Mouse (Mus musculus): ENCODE results near the gene Myl7. TPM values are rescaled to one million over a fixed set of nuclear protein-coding genes. Genes with fewer than 3 reads are reported as not detected.

The Myl7 gene
- polyA plus RNA-seq, 1 experiment from 2014 or later, result 6,952 TPM

GRCm38 (mm10) chr11:5877921-5878526, 20.6 kb downstream of the Myl7 start, which contains the start of gene Pold2:
Gene Pold2 (minus strand): TSS chr11:5878292.
- Histone ChIP-seq H3K27ac (peak within 1 kb of the TSS; percentile 90), H3K36me3 (peaks cover 38% of the 10 kb centered on the region), H3K27me3 (ENCODE audit: insufficient read depth, poor library complexity, severe bottlenecking) (no peaks in the 10 kb centered on the region), H3K4me1 (peaks cover 36% of the 10 kb centered on the region), H3K9me3 (no peaks in the 10 kb centered on the region), H3K4me3 (peak within 1 kb of the TSS; percentile 73)
- DNase-seq (ENCODE audit: low spot score), result peak; percentile 100
- under 1% methylated on average over 52 of the region's 52 CpGs for WGBS

- WGBS, result 8% methylated on average over 5 of the region's 5 CpGs
- DNase-seq (ENCODE audit: low spot score), result no peak
- no peaks in the 10 kb centered on the region for H3K27me3 ChIP-seq (ENCODE audit: insufficient read depth, poor library complexity, severe bottlenecking)
- H3K9me3 ChIP-seq, result no peaks in the 10 kb centered on the region
- H3K36me3 ChIP-seq, result peaks cover 44% of the 10 kb centered on the region
- H3K4me1 ChIP-seq, result peaks cover 31% of the 10 kb centered on the region
- peak overlapping the region; percentile 90 for H3K27ac ChIP-seq
- peak overlapping the region; percentile 73 for H3K4me3 ChIP-seq
These were observed 21.2 kb downstream of the Myl7 start for GRCm38 (mm10) chr11:5877421-5877820.

- Histone ChIP-seq H3K27ac (no peak overlapping the region), H3K4me3 (no peak overlapping the region), H3K9me3 (no peaks in the 10 kb centered on the region), H3K27me3 (ENCODE audit: insufficient read depth, poor library complexity, severe bottlenecking) (no peaks in the 10 kb centered on the region), H3K36me3 (peaks cover 86% of the 10 kb centered on the region), H3K4me1 (peaks cover 21% of the 10 kb centered on the region)
- 90% methylated on average over 9 of the region's 9 CpGs for WGBS
- DNase-seq (ENCODE audit: low spot score), result no peak
These were observed 25.4 kb downstream of the Myl7 start for GRCm38 (mm10) chr11:5873192-5873591.

GRCm38 (mm10) chr11:5872707-5873106, 25.9 kb downstream of the Myl7 start:
- WGBS, result 90% methylated on average over 11 of the region's 11 CpGs
- Histone ChIP-seq H3K36me3 (peaks cover 91% of the 10 kb centered on the region), H3K4me3 (no peak overlapping the region), H3K27me3 (ENCODE audit: insufficient read depth, poor library complexity, severe bottlenecking) (no peaks in the 10 kb centered on the region), H3K9me3 (no peaks in the 10 kb centered on the region), H3K4me1 (peaks cover 19% of the 10 kb centered on the region), H3K27ac (no peak overlapping the region)
- no peak for DNase-seq (ENCODE audit: low spot score)

GRCm38 (mm10) chr11:5870069-5870468, 28.5 kb downstream of the Myl7 start:
- WGBS, result 87% methylated on average over 16 of the region's 16 CpGs
- Histone ChIP-seq H3K36me3 (peaks cover 89% of the 10 kb centered on the region), H3K27ac (no peak overlapping the region), H3K4me3 (no peak overlapping the region; the same call in 1 of the 2 replicates), H3K27me3 (ENCODE audit: insufficient read depth, poor library complexity, severe bottlenecking) (no peaks in the 10 kb centered on the region), H3K9me3 (no peaks in the 10 kb centered on the region), H3K4me1 (peaks cover 10% of the 10 kb centered on the region; the same call in 1 of the 2 replicates)
- DNase-seq (ENCODE audit: low spot score), result no peak

- Histone ChIP-seq H3K27ac (no peak overlapping the region), H3K27me3 (ENCODE audit: insufficient read depth, poor library complexity, severe bottlenecking) (no peaks in the 10 kb centered on the region), H3K4me3 (no peak overlapping the region), H3K4me1 (peaks cover 10% of the 10 kb centered on the region; the same call in 1 of the 2 replicates), H3K9me3 (no peaks in the 10 kb centered on the region), H3K36me3 (peaks cover 89% of the 10 kb centered on the region)
- no peak for DNase-seq (ENCODE audit: low spot score)
- 93% methylated on average over 16 of the region's 16 CpGs for WGBS
These were observed 29.3 kb downstream of the Myl7 start for GRCm38 (mm10) chr11:5869331-5869730.

GRCm38 (mm10) chr11:5868324-5868723, 30.3 kb downstream of the Myl7 start:
- no peak overlapping the region for H3K4me3 ChIP-seq
- no peak overlapping the region for H3K27ac ChIP-seq
- H3K4me1 ChIP-seq, result peaks cover 12% of the 10 kb centered on the region
- peaks cover 87% of the 10 kb centered on the region for H3K36me3 ChIP-seq
- DNase-seq (ENCODE audit: low spot score), result no peak
- H3K27me3 ChIP-seq (ENCODE audit: insufficient read depth, poor library complexity, severe bottlenecking), result peaks cover 9% of the 10 kb centered on the region; the same call in 1 of the 2 replicates
- H3K9me3 ChIP-seq, result no peaks in the 10 kb centered on the region
- whole genome bisulfite sequencing, result 92% methylated on average over 12 of the region's 12 CpGs

GRCm38 (mm10) chr11:5867196-5867595, 31.4 kb downstream of the Myl7 start:
- peaks cover 12% of the 10 kb centered on the region for H3K27me3 ChIP-seq (ENCODE audit: insufficient read depth, poor library complexity, severe bottlenecking)
- no peak for DNase-seq (ENCODE audit: low spot score)
- H3K36me3 ChIP-seq, result peaks cover 76% of the 10 kb centered on the region
- no peaks in the 10 kb centered on the region for H3K9me3 ChIP-seq
- peaks cover 23% of the 10 kb centered on the region for H3K4me1 ChIP-seq
- WGBS, result 85% methylated on average over 2 of the region's 2 CpGs
- no peak overlapping the region for H3K4me3 ChIP-seq
- H3K27ac ChIP-seq, result no peak overlapping the region

GRCm38 (mm10) chr11:5862394-5863105, 36.0 kb downstream of the Myl7 start:
- peaks cover 29% of the 10 kb centered on the region for H3K36me3 ChIP-seq
- WGBS, result 15% methylated on average over 15 of the region's 15 CpGs
- peaks cover 41% of the 10 kb centered on the region for H3K27me3 ChIP-seq (ENCODE audit: insufficient read depth, poor library complexity, severe bottlenecking)
- H3K27ac ChIP-seq, result peak overlapping the region; percentile 89
- peak overlapping the region; percentile 69 for H3K4me3 ChIP-seq
- peaks cover 39% of the 10 kb centered on the region for H3K4me1 ChIP-seq
- DNase-seq (ENCODE audit: low spot score), result no peak
- H3K9me3 ChIP-seq, result no peaks in the 10 kb centered on the region

- peak within 1 kb of the TSS; percentile 69 for H3K4me3 ChIP-seq
- H3K9me3 ChIP-seq, result no peaks in the 10 kb centered on the region
- H3K4me1 ChIP-seq, result peaks cover 36% of the 10 kb centered on the region
- peaks cover 27% of the 10 kb centered on the region for H3K36me3 ChIP-seq
- H3K27ac ChIP-seq, result peak within 1 kb of the TSS; percentile 89
- peaks cover 41% of the 10 kb centered on the region for H3K27me3 ChIP-seq (ENCODE audit: insufficient read depth, poor library complexity, severe bottlenecking)
- no peak for DNase-seq (ENCODE audit: low spot score)
- under 1% methylated on average over 59 of the region's 59 CpGs for WGBS
These were observed 36.7 kb downstream of the Myl7 start, which contains the start of gene Aebp1 for GRCm38 (mm10) chr11:5861678-5862393. Gene Aebp1 (plus strand): TSS chr11:5861947.

- peaks cover 41% of the 10 kb centered on the region for H3K4me1 ChIP-seq
- no peak for DNase-seq (ENCODE audit: low spot score)
- H3K27me3 ChIP-seq (ENCODE audit: insufficient read depth, poor library complexity, severe bottlenecking), result peaks cover 41% of the 10 kb centered on the region
- WGBS, result 53% methylated on average over 6 of the region's 6 CpGs
- H3K36me3 ChIP-seq, result peaks cover 21% of the 10 kb centered on the region
- H3K27ac ChIP-seq, result no peak overlapping the region
- H3K9me3 ChIP-seq, result no peaks in the 10 kb centered on the region
- no peak overlapping the region for H3K4me3 ChIP-seq
These were observed 37.9 kb downstream of the Myl7 start for GRCm38 (mm10) chr11:5860639-5861038.

GRCm38 (mm10) chr11:5859883-5860550, 38.6 kb downstream of the Myl7 start:
- H3K4me3 ChIP-seq, result no peak overlapping the region
- H3K4me1 ChIP-seq, result peaks cover 41% of the 10 kb centered on the region
- no peak for DNase-seq (ENCODE audit: low spot score)
- H3K27ac ChIP-seq, result no peak overlapping the region
- no peaks in the 10 kb centered on the region for H3K9me3 ChIP-seq
- H3K27me3 ChIP-seq (ENCODE audit: insufficient read depth, poor library complexity, severe bottlenecking), result peaks cover 41% of the 10 kb centered on the region
- H3K36me3 ChIP-seq, result peaks cover 15% of the 10 kb centered on the region
- WGBS, result 76% methylated on average over 13 of the region's 13 CpGs
